Mouse (Mus musculus): Measurements from ENCODE around the gene Lmx1a. TPM values are rescaled to one million over a fixed set of nuclear protein-coding genes. Genes with fewer than 3 reads are reported as not detected.

The Lmx1a gene
- polyA plus RNA-seq, 1 experiment from 2014 or later: 0.05 TPM

Other genes with a start within 250 kb of the Lmx1a start
- gene Lrrc52, start 222.5 kb upstream of the Lmx1a start, polyA plus RNA-seq (2015; fragmentation: Nextera tagmentation; extraction: Ambion mirVana): not detected in 2 replicates
- gene Rxrg, start 90.9 kb upstream of the Lmx1a start, polyA plus RNA-seq (2015; fragmentation: Nextera tagmentation; extraction: Ambion mirVana): 1.9 and 2.1 TPM in 2 replicates